Mouse (Mus musculus) heart, postnatal 0 days (tissue): ENCODE measurements around the gene Ift172.

ENCODE experiments used
- CTCF ChIP-seq: IDR thresholded peaks from 2 replicates; pipeline ENCODE4 v1.5.1; 2016; ENCODE audit warnings: antibody characterized with exemption, control low read depth, low read depth
- EP300 ChIP-seq: IDR thresholded peaks from 2 replicates; pipeline ENCODE4 v1.6.1; 2016; ENCODE audit warnings: antibody characterized with exemption, low read depth

GRCm38 (mm10) chr5:31326850-31327249, 35.9 kb upstream of the Ift172 start:
- TF ChIP-seq CTCF (peak; percentile 17; the same call in 1 of the 2 replicates), EP300 (no peak)
